Mouse (Mus musculus) hindbrain, embryonic 12.5 days (tissue): ENCODE data around the gene Tex13b. TPM values are rescaled to one million over a fixed set of nuclear protein-coding genes. Genes with fewer than 3 reads are reported as not detected.

Experiments
- polyA plus RNA-seq: library from polyadenylated mRNA; unstranded; fragments of >200 nt; fragmentation: Nextera tagmentation; extraction: Ambion mirVana; gene quantifications from 2 replicates; pipeline ENCODE4 v1.2.1, GENCODE M21; 2016

Gene Tex13b
- polyA plus RNA-seq, 1 experiment from 2014 or later: not detected

Other genes with a start within 250 kb of the Tex13b start
- 119 and 126 TPM in 2 replicates for gene Tsc22d3, start 212.8 kb downstream of the Tex13b start, polyA plus RNA-seq
- gene Mid2, start 148.8 kb downstream of the Tex13b start, polyA plus RNA-seq: 4.4 and 6.0 TPM in 2 replicates
- not detected in 2 replicates for gene Vsig1, start 94.2 kb upstream of the Tex13b start, polyA plus RNA-seq
- 41.4 and 41.5 TPM in 2 replicates for gene Psmd10, start 143.3 kb upstream of the Tex13b start, polyA plus RNA-seq
- 12.7 and 14.5 TPM in 2 replicates for gene Atg4a, start 143.5 kb upstream of the Tex13b start, polyA plus RNA-seq